10 mouse cellular contexts compared by ENCODE assay signal in the genomic region with DNA sequence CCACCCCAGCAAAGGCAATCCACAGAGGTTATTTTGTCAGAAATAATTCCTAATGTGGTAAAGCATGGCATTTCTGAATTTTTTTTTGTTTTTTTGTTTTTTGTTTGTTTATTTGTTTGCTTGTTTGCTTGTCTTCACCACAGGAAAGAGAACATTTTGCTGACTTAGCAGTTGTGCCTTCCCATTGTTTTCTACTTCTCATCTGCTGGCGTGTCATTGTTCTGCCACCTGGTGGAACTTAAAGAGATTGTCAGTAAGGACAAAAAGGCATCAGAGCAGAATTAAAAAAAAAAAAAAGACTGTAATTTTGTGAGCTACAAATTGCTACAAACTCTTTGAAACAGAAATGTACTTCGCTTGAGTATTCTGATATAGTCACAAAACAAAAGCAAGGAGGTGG.
A peak's percentile ranks its signal among the peaks of the same experiment; 100 is the strongest.
DNase-seq lines count a peak whose midpoint lies in the region; ATAC-seq and TF ChIP-seq lines count a peak whose summit lies in the region.
"Had no signal": no experiment of that assay in that cellular context is flagged by ENCODE, and none has a peak within 500 bp of the region (broad histone marks: within the 10 kb centered on the region; RNA-seq: fewer than 3 reads in every experiment).

No protein-coding gene starts in this region.

- no peak overlapping the region for H3K4me2 ChIP-seq in intestine, postnatal 0 days (replicated peaks; ENCODE audit: low read depth)
- no peak overlapping the region for H3K4me2 ChIP-seq in intestine, embryonic 15.5 days (replicated peaks)
- H3K4me2 ChIP-seq in midbrain, embryonic 14.5 days (ENCODE audit: low read length) = no peak overlapping the region
- no peak overlapping the region for H3K4me2 ChIP-seq in midbrain, embryonic 11.5 days
- H3K4me2 ChIP-seq: stomach, embryonic 15.5 days had no signal

- TF ChIP-seq CTCF in intestine, postnatal 0 days (IDR thresholded peaks at IDR 0.05; ENCODE audit: low read depth) = peak; percentile 61

- 17% methylated on average over 2 of the region's 2 CpGs for WGBS in intestine, postnatal 0 days
- 32% methylated on average over 2 of the region's 2 CpGs for WGBS in intestine, embryonic 15.5 days
- 34% methylated on average over 2 of the region's 2 CpGs for WGBS in midbrain, embryonic 14.5 days
- 26% methylated on average over 2 of the region's 2 CpGs for WGBS in midbrain, embryonic 11.5 days

- no peak overlapping the region for H3K9ac ChIP-seq in intestine, postnatal 0 days (ENCODE audit: low read depth, low read length)
- no peak overlapping the region for H3K9ac ChIP-seq in intestine, embryonic 15.5 days
- no peak overlapping the region for H3K9ac ChIP-seq in midbrain, embryonic 14.5 days (replicated peaks; ENCODE audit: low read length)
- H3K9ac ChIP-seq in midbrain, embryonic 11.5 days (ENCODE audit: low read length) = no peak overlapping the region
- H3K9ac ChIP-seq: stomach, embryonic 15.5 days had no signal

- peak; percentile 11 to 34 for DNase-seq in cerebellum, postnatal 10 days
- DNase-seq in cerebellum, postnatal 4 days (ENCODE audit: low spot score in 2 of 2) = no peak
- peak; percentile 59 for DNase-seq in midbrain, embryonic 14.5 days
- no peak for DNase-seq in midbrain, embryonic 11.5 days (ENCODE audit: low spot score, missing footprints)
- DNase-seq in retina, postnatal 1 day = peak; percentile 40
- DNase-seq in thymus, postnatal 14 days = no peak
- DNase-seq: cerebellum, adult 11-12 months had no signal

- no peaks in the 10 kb centered on the region for H3K9me3 ChIP-seq in intestine, postnatal 0 days (ENCODE audit: control insufficient read depth)
- no peaks in the 10 kb centered on the region for H3K9me3 ChIP-seq in intestine, embryonic 15.5 days
- H3K9me3 ChIP-seq in midbrain, embryonic 14.5 days (ENCODE audit: control insufficient read depth, low read length) = no peaks in the 10 kb centered on the region
- H3K9me3 ChIP-seq in midbrain, embryonic 11.5 days (ENCODE audit: control insufficient read depth, low read length) = no peaks in the 10 kb centered on the region
- H3K9me3 ChIP-seq: stomach, embryonic 15.5 days had no signal

- H3K4me1 ChIP-seq in intestine, postnatal 0 days (replicated peaks; ENCODE audit: control insufficient read depth, insufficient read depth, low read length) = no peaks in the 10 kb centered on the region
- H3K4me1 ChIP-seq in intestine, embryonic 15.5 days (replicated peaks) = no peaks in the 10 kb centered on the region
- H3K4me1 ChIP-seq in midbrain, embryonic 14.5 days (ENCODE audit: control insufficient read depth, insufficient read depth, low read length) = no peaks in the 10 kb centered on the region
- H3K4me1 ChIP-seq in midbrain, embryonic 11.5 days (ENCODE audit: control insufficient read depth, insufficient read depth, low read length) = no peaks in the 10 kb centered on the region
- H3K4me1 ChIP-seq: stomach, embryonic 15.5 days had no signal

- ATAC-seq in intestine, postnatal 0 days = no peak
- ATAC-seq in intestine, embryonic 15.5 days = no peak
- no peak for ATAC-seq in midbrain, embryonic 14.5 days (ENCODE audit: low FRiP score, low TSS enrichment)
- no peak for ATAC-seq in midbrain, embryonic 11.5 days (ENCODE audit: low FRiP score)

- no peaks in the 10 kb centered on the region for H3K36me3 ChIP-seq in intestine, postnatal 0 days (ENCODE audit: control insufficient read depth, insufficient read depth)
- no peaks in the 10 kb centered on the region for H3K36me3 ChIP-seq in intestine, embryonic 15.5 days
- H3K36me3 ChIP-seq in midbrain, embryonic 14.5 days (ENCODE audit: control insufficient read depth, insufficient read depth, low read length) = no peaks in the 10 kb centered on the region
- no peaks in the 10 kb centered on the region for H3K36me3 ChIP-seq in midbrain, embryonic 11.5 days (ENCODE audit: control insufficient read depth, insufficient read depth, low read length)
- H3K36me3 ChIP-seq: stomach, embryonic 15.5 days had no signal

- H3K4me3 ChIP-seq in intestine, postnatal 0 days (ENCODE audit: low read depth, low read length) = no peak overlapping the region
- H3K4me3 ChIP-seq in intestine, embryonic 15.5 days (replicated peaks) = no peak overlapping the region
- no peak overlapping the region for H3K4me3 ChIP-seq in midbrain, embryonic 14.5 days (replicated peaks; ENCODE audit: low read depth, low read length)
- H3K4me3 ChIP-seq in midbrain, embryonic 11.5 days (ENCODE audit: low read depth, low read length) = no peak overlapping the region
- H3K4me3 ChIP-seq: stomach, embryonic 15.5 days had no signal

- no peak overlapping the region for H3K27ac ChIP-seq in intestine, postnatal 0 days (ENCODE audit: low read depth, low read length)
- no peak overlapping the region for H3K27ac ChIP-seq in intestine, embryonic 15.5 days
- H3K27ac ChIP-seq in midbrain, embryonic 14.5 days (replicated peaks; ENCODE audit: low read depth, low read length) = no peak overlapping the region
- H3K27ac ChIP-seq in midbrain, embryonic 11.5 days (ENCODE audit: low read depth, low read length) = no peak overlapping the region
- H3K27ac ChIP-seq: stomach, embryonic 15.5 days had no signal

- no peaks in the 10 kb centered on the region for H3K27me3 ChIP-seq in intestine, postnatal 0 days (replicated peaks; ENCODE audit: control insufficient read depth, insufficient read depth, low read length)
- H3K27me3 ChIP-seq in intestine, embryonic 15.5 days (replicated peaks) = no peaks in the 10 kb centered on the region
- no peaks in the 10 kb centered on the region for H3K27me3 ChIP-seq in midbrain, embryonic 14.5 days (ENCODE audit: control insufficient read depth, insufficient read depth, low read length)
- no peaks in the 10 kb centered on the region for H3K27me3 ChIP-seq in midbrain, embryonic 11.5 days (ENCODE audit: control insufficient read depth, insufficient read depth, low read length)
- H3K27me3 ChIP-seq: stomach, embryonic 15.5 days had no signal

Comparison
In these comparisons a context has a peak if more than half of its experiments do, and no peak if none do; other contexts are left out.
1. DNase-seq: peak in cerebellum, postnatal 10 days (2 of 2), midbrain, embryonic 14.5 days (single experiment) and retina, postnatal 1 day (single experiment); none in cerebellum, postnatal 4 days (0 of 2), midbrain, embryonic 11.5 days (single experiment) and thymus, postnatal 14 days (single experiment).